Mouse (Mus musculus) Patski (cell line): ENCODE data around the gene Pdzrn3. TPM values are rescaled to one million over a fixed set of nuclear protein-coding genes. Genes with fewer than 3 reads are reported as not detected.

Experiments used
- ATAC-seq: fragments of 100-300 bp; one replicate; pipeline ENCODE4 v1.8.0; 2021
- CTCF ChIA-PET: fragments of 350-600 bp; sonication (Branson Sonifier 250); formaldehyde crosslinking; loops from one replicate; lab custom pipeline; 2022; ENCODE audit warnings: inconsistent platforms; lab: Charles Lee
- POLR2A ChIA-PET: fragments of 350-600 bp; sonication (Branson Sonifier 250); formaldehyde crosslinking; loops from one replicate; lab custom pipeline; 2022; ENCODE audit warnings: antibody characterized with exemption, inconsistent platforms; lab: Charles Lee
- DNase-seq: peaks from one replicate; pipeline ENCODE4 v3.0.0-alpha.2; 2011; ENCODE audit warnings: low read depth, low spot score
- H3K27me3 ChIP-seq: fragments of 371-371 bp; one replicate; pipeline ENCODE4 v1.5.1; 2021
- CTCF ChIP-seq: fragments of 100-300 bp; IDR thresholded peaks from one replicate; pipeline ENCODE4 v1.5.1; 2021
- in situ Hi-C: fragments of 300-500 bp; cut with MboI; formaldehyde crosslinking; loops from 3 replicates; pipeline ENCODE4 v1.11.1; 2018; ENCODE audit warnings: low pct_unique_long_range_greater_than_20kb, mixed read lengths
- polyA plus RNA-seq: library from polyadenylated mRNA; unstranded; gene quantifications from one replicate; pipeline ENCODE4 v1.2.3, GENCODE M21; 2021

Gene Pdzrn3
- polyA plus RNA-seq, 1 experiment from 2014 or later = 10.1 TPM

DNA sequence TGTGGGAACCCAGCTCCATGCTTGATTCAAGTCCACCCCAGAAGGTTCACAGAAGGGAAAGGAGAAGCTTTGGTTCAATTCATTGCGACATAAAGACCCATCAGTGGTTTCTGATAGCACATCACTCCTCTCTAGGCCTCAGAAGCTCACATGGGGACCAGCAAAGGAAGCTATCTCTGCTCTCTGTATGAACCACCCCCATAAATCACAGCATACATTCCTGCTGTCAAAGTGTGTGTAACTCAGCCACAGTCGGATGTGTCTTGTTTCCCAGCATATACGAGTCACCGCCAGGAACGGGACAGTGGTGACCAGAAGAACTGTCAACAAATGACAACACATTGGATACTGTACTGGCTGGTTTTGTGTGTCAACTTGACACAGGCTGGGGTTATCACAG is 47.3 kb downstream of the Pdzrn3 start:
- DNase-seq (no peak), ATAC-seq (peak; percentile 49)
- CTCF ChIA-PET = interaction anchor here (0.8 to 2.0 kb wide), 5 partner anchors 10 to 154 kb away, joined by 3 to 4 read pairs (median 3); no protein-coding TSS in a partner anchor
- no peaks in the 10 kb centered on the region for H3K27me3 ChIP-seq
- in situ Hi-C loops = loop anchor here (25.0 kb wide), 1 partner anchor 782 kb away; no protein-coding TSS in a partner anchor
- POLR2A ChIA-PET = interaction anchor here (0.9 kb wide), 1 partner anchor 14 kb away, joined by 3 read pairs; no protein-coding TSS in a partner anchor
- TF ChIP-seq CTCF = no peak

DNA sequence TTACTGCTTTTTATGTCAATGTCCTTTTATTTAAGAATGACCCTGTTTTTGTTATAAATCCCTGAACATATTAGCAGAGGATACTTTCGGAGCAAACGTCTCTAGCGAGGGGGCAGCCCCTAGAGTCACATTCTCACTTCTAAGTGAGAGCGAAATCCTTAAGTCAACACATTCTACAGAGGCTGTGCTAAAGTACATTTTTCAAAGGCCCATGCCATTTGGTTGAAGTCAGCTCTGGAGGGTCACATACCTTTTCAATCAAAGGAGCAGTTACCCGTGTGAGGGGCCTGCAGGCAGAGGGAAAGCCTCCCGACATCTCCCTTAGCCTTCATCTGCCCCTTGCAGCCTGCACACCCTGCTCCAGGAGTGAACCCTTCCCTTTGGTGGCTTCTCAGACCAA is 48.2 kb downstream of the Pdzrn3 start:
- DNase-seq = no peak
- ATAC-seq = no peak
- POLR2A ChIA-PET = no interaction called here

DNA sequence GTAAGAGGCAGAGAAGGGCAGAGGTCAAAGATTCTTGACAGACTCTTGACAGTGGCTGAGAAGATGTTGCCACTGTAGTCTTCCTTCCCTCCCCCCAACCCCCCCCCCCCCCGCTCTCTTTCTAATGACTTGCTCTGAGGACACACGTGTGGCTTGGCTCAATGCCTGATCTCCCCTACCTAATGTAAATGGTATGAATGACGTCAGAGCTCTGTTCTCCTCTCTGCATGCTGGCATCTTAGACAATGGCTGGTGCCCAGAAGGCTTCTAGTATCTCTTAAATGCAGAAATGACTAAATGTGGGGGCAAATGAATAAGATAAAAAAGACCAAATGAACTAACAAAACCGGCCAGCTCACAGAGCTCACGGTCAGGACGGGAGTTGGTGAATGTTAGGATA is 49.2 kb downstream of the Pdzrn3 start:
- ATAC-seq (peak; percentile 32), DNase-seq (no peak)
- TF ChIP-seq CTCF = no peak
- no peaks in the 10 kb centered on the region for H3K27me3 ChIP-seq
- POLR2A ChIA-PET = interaction anchor here (0.8 kb wide), 1 partner anchor 1612 kb away, joined by 3 read pairs; no protein-coding TSS in a partner anchor
- CTCF ChIA-PET = interaction anchor here (1.4 kb wide), 1 partner anchor 14 kb away, joined by 3 read pairs; no protein-coding TSS in a partner anchor
- in situ Hi-C loops = loop anchor here (5.0 to 25.0 kb wide), 2 partner anchors 56 to 784 kb away; no protein-coding TSS in a partner anchor

More for the DNA sequence above, 48.2 kb downstream of the Pdzrn3 start:
- in situ Hi-C loops = loop anchor here (5.0 to 25.0 kb wide), 2 partner anchors 57 to 783 kb away; no protein-coding TSS in a partner anchor
- CTCF ChIA-PET = interaction anchor here (1.3 to 2.0 kb wide), 2 partner anchors 27 to 155 kb away, joined by 3 to 4 read pairs; no protein-coding TSS in a partner anchor
- TF ChIP-seq CTCF = no peak
- H3K27me3 ChIP-seq = no peaks in the 10 kb centered on the region

DNA sequence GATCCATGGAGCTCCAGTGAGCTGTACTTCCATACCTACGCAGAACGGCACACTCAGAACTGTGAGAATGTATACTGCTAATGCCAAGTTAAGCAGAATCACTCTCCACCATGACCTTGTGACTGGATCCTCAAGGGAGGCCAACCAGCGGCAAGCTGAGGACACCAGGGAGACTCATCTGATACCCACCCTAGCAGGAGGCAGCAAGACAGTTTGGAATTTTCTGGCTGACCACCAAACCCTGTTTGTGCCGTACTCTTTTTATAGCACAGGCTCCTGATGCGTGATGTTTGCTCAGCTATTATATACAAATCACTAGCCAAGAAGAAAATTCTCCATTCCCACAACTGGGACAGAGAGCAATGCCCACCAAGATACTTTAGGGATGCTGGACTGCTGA is 50.0 kb downstream of the Pdzrn3 start:
- ChIA-PET POLR2A (no interaction called here), CTCF (interaction anchor here (1.3 to 1.4 kb wide), 2 partner anchors 15 to 207 kb away, joined by 3 to 4 read pairs; no protein-coding TSS in a partner anchor)
- in situ Hi-C loops = loop anchor here (5.0 to 25.0 kb wide), 2 partner anchors 55 to 785 kb away; no protein-coding TSS in a partner anchor
- no peaks in the 10 kb centered on the region for H3K27me3 ChIP-seq
- DNase-seq (no peak), ATAC-seq (peak; percentile 53)
- no peak for TF ChIP-seq CTCF

DNA sequence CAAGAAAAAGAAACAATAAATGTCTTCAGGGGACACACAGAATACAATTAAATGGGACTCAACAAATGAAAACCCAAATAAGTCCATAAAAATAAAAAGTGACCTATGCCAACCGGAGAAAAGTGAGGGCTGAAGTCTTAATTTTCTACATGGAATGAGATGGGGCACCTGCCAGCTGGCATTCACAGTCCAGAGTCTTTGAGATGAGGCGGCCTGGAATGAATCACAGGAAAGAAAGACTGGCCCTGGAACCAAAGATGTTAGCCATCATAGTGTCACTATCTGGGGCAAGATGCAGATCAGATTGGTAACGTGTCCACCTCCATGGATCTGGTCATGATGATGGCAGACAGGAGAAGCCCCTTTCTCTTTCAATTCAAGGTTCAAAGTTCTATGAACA is 50.5 kb downstream of the Pdzrn3 start:
- H3K27me3 ChIP-seq = no peaks in the 10 kb centered on the region
- ATAC-seq (no peak), DNase-seq (no peak)
- ChIA-PET POLR2A (interaction anchor here (0.7 kb wide), 1 partner anchor 1561 kb away, joined by 3 read pairs; no protein-coding TSS in a partner anchor), CTCF (interaction anchor here (1.0 to 1.3 kb wide), 2 partner anchors 40 to 207 kb away, joined by 3 to 4 read pairs; no protein-coding TSS in a partner anchor)
- TF ChIP-seq CTCF = no peak
- in situ Hi-C loops = loop anchor here (5.0 to 25.0 kb wide), 2 partner anchors 55 to 785 kb away; no protein-coding TSS in a partner anchor

DNA sequence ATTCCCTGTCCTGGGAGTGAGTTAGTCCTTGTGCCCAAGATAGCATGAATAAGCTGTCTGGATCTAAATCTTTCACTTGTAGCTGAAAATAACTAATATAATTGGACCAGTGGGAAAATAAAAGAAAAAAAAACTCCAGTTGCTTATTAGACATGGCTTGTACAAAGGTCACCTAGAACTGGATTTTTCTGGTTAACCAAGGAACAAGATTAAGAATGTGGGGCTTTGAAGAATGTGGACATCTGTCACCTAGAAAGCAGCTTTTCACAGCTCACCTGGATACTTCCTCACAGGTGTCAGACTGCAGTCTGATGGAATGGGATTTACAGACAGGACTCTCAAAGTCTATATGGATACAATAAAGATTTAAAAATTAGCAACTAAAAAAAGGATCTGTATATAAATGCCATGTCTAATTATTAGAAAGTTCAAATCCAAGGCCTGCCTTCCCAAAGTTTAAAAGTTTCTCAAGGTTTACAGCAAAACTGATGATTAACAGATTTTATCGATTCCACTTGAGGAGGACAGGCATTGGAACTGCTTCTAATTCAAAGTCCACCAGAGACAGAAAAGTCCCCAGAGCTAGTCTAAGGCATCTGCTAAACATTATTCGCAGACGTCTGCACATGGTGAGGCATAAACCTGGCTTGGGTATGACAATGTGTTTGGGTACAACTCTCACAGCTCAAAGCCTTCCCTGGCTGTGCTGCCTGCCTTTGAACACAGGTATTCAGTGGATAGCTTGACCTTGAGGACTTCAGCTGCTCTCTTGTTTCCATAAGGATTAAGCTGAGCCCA is 51.7 kb downstream of the Pdzrn3 start:
- ChIA-PET CTCF (interaction anchor here (0.9 to 1.5 kb wide), 4 partner anchors 10 to 43 kb away, joined by 3 to 5 read pairs (median 3); no protein-coding TSS in a partner anchor), POLR2A (no interaction called here)
- no peak for DNase-seq
- in situ Hi-C loops = loop anchor here (5.0 to 25.0 kb wide), 2 partner anchors 54 to 786 kb away; no protein-coding TSS in a partner anchor
- no peak for TF ChIP-seq CTCF
- no peak for ATAC-seq
- no peaks in the 10 kb centered on the region for H3K27me3 ChIP-seq

DNA sequence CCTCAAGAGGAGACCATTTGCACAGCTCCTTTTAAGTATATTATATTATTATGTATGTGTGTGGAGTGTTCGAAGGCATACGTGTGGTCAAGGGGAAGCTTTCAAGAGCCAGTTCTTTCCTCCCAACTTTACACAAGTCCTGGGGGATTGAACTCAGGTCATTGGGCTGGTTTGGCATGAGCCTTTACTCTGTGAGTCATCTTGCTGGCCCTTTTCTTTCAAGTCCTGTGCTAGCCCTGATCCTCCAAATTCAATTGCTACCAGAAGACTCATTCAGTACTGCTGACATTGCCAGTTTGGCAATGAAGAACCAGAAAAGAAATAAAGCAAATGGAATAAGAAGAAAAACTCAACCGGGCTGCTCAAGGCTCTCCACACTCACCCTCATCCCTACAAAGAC is 55.1 kb downstream of the Pdzrn3 start:
- ATAC-seq (no peak), DNase-seq (no peak)
- in situ Hi-C loops = no loop called here
- no peak for TF ChIP-seq CTCF
- CTCF ChIA-PET = interaction anchor here (1.2 kb wide), 1 partner anchor 12 kb away, joined by 3 read pairs; no protein-coding TSS in a partner anchor
- H3K27me3 ChIP-seq = no peaks in the 10 kb centered on the region
- POLR2A ChIA-PET = no interaction called here

DNA sequence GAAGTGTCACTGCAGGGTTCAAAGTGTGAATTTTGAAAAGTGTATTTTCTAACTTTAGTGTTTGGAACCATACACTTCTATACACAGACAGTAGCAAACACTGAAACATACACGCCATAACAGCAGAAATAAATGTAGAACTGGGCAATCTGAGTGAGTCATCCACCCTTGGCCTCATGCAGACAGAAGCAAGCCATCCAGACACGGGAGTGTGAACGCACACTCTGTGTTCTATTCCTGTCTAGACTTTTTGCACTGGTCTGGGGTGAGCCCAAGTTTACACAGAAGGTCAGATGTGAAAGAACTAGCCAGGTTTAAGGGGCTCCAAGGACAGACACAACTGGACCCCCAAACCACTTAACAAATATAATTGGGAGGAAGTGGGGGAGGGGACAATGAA is 57.3 kb downstream of the Pdzrn3 start:
- in situ Hi-C loops = no loop called here
- POLR2A ChIA-PET = interaction anchor here (0.5 kb wide), 1 partner anchor 1179 kb away, joined by 3 read pairs; no protein-coding TSS in a partner anchor
- DNase-seq = no peak
- TF ChIP-seq CTCF = no peak
- CTCF ChIA-PET = no interaction called here
- no peak for ATAC-seq
- no peaks in the 10 kb centered on the region for H3K27me3 ChIP-seq

DNA sequence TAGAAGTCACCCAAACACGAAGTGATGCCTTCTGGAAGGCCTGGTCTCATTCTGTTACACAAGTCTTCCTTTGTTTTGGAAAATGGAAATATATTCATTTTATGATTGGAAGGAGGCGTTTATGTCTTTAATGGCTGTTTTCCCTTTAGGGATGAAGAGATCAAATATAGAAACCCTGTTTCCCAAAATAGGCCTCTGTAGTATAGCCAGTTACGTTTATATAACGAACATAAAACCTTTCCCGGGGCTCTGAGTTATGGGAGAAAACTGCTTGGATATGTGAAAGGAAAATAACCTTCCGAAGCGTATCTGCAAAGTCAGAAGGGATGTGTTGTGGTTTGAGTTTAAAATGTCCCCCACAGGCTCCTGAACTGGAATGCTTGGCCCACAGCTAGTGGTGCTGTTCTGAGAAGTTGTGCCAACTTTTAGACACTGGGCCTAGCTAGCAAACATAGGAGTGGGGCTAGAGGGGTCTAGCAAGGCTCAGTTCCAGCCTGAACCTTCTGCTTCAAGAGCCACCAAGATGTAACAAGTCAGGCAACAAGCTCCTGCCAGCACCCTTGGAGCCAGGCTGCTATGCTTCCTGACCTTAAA is 58.2 kb downstream of the Pdzrn3 start:
- CTCF ChIA-PET = no interaction called here

DNA sequence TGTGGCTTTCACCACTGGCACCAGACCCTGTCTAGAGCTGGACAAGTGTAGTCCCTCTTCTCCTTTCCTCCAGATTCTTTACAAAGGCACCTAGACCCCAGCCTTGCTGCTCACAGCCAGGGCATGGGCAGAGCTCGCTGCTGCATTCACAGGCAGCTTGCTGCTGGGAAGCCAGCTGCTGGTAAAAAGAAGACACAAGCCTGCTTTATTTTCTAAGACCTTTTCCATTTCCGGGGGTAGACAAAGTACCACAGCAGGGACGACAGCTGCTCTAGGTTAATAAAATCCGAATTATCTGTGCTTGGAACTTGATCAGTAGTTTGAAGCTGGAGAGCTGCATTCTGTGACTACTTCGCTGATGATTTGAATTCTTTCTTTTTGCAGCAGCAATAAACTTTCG is 59.2 kb downstream of the Pdzrn3 start:
- ChIA-PET CTCF (no interaction called here), POLR2A (no interaction called here)
- no peaks in the 10 kb centered on the region for H3K27me3 ChIP-seq
- TF ChIP-seq CTCF = no peak
- in situ Hi-C loops = no loop called here
- DNase-seq (no peak), ATAC-seq (no peak)

More for the DNA sequence above, 58.2 kb downstream of the Pdzrn3 start:
- POLR2A ChIA-PET = no interaction called here
- no peaks in the 10 kb centered on the region for H3K27me3 ChIP-seq
- in situ Hi-C loops = no loop called here
- TF ChIP-seq CTCF = no peak
- DNase-seq (no peak), ATAC-seq (no peak)
